Mouse (Mus musculus) kidney, postnatal 4 days (tissue): ENCODE results near the gene Pmel.
A peak's percentile ranks its signal among the peaks of the same experiment; 100 is the strongest.

Experiments used
- DNase-seq, 2 experiments: peaks; one replicate each; pipeline ENCODE4 v3.0.0; 2021; ENCODE audit warnings: mixed read lengths in 2 of 2

Pmel gene

GRCm38 (mm10) chr10:128703895-128704294, at the start of gene Pmel:
Gene Pmel, plus strand, starts transcription at chr10:128704195.
- no peak for DNase-seq

- DNase-seq: no peak
These were observed 48.7 kb upstream of the Pmel start for GRCm38 (mm10) chr10:128655254-128655653.

GRCm38 (mm10) chr10:128656731-128657130, 47.3 kb upstream of the Pmel start:
- no peak for DNase-seq

DNA sequence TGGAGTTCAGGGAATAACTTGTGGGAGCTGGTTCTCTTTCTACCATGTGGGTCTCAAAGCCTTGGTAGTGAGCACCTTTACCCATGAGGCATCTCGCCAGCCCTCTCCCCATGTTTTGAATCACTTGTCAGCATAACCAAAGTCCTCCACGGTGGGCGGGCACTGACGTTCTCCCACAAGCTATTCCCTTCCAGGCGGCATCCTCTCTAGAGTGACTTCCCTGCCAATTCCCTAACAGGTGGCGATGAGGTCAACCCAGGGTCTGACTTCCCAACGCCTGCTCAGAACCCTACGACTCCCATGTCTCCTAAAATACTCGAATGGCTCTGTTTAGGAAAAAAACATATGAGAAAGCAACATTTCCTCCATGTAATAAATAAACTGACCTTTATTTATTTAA, 46.2 kb upstream of the Pmel start:
- DNase-seq: peak in 1 of 2 experiments; percentile 13

DNA sequence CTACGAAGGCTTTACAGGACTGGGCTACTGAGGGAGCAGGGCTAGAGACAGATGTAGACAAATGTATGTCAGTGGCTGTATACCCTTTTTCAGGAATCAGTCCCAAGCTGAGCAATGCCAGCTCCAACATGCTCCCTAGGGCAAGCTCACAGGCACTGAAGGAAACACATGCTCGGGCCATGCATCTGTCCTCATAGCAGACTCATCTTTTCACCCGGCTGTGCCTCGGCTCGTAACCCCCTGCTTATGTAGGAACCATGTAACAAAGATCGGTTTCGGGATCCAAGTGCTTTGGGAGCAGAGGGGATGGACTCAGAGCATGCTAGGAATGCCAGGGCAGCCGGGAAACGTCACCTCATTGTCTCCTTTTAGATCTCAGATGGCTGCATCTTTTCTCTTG, 44.5 kb upstream of the Pmel start:
- DNase-seq: no peak

- DNase-seq: no peak
These were observed 41.5 kb upstream of the Pmel start for GRCm38 (mm10) chr10:128662465-128662864.

DNA sequence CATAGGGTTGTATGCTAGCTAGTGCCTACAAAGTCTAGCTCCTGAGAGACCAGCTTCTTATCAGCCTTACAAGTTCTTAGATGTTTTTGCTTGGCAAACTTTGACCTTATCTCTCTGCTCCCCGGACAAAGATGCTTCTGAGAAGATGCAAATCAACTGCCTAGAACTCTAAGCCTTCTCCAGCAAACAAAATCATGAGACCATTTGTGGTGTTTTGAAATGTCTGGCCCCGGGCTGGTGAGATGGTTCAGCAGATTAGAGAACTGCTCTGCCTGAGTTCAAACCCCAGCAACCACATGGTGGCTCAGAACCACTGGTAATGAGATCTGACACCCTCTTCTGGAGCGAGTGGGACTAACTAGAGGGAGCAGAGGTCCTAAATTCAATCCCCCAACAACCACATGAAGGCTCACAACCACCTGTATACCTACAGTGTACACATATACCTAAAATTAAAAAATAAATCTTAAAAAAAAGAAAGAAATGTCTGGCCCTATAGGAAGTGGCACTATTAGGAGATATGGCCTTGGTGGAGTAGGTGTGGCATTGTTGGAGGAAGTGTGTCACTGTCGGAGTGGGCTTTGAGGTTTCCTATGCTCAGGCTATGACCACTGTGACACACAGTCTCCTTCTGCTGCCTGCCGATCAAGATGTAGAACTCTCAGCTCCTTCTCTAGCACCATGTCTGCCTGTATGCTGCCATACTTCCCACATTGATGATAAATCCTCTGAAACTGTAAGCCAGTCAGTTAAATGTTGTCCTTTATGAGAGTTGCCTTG, 40.4 kb upstream of the Pmel start:
- DNase-seq: no peak

DNA sequence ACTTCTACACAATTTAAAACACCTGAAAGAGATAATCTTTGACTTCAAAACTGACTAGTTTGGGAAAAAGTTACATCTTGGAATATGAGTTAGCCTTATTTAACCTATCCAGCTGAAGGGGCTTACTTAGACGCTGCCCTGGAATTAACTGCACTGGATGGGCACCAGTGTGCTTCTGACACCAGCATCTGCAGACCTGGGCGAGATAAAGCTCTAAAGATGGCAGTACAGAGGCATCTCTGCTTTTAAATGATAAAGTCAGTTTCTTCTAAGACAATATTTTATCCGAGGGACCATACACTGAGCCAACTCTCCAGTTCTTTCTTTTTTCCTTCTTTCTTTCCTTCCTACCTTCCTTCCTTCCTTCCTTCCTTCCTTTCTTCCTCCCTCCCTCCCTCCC, 39.2 kb upstream of the Pmel start:
- DNase-seq: no peak

- DNase-seq: no peak
These were observed 38.7 kb upstream of the Pmel start for GRCm38 (mm10) chr10:128665307-128665706.

DNA sequence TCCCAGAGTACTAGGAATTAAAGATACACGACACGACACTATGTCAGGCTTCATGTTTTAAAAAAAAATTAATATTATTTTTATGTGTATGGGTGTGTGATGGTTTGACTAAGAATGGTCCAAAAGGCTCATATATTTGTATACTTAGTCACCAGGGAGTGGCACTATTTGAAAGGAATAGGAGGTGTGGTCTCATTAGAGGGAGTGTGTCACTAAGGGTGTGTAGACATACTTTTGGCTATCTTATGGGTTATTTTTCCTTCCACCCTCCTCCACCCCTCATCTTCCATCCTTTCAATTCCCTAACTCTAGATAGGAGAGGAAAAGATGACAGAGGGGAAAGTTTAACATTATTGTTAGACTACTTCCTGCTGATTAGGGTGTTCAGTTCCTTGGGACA, 38.2 kb upstream of the Pmel start:
- DNase-seq: no peak

DNA sequence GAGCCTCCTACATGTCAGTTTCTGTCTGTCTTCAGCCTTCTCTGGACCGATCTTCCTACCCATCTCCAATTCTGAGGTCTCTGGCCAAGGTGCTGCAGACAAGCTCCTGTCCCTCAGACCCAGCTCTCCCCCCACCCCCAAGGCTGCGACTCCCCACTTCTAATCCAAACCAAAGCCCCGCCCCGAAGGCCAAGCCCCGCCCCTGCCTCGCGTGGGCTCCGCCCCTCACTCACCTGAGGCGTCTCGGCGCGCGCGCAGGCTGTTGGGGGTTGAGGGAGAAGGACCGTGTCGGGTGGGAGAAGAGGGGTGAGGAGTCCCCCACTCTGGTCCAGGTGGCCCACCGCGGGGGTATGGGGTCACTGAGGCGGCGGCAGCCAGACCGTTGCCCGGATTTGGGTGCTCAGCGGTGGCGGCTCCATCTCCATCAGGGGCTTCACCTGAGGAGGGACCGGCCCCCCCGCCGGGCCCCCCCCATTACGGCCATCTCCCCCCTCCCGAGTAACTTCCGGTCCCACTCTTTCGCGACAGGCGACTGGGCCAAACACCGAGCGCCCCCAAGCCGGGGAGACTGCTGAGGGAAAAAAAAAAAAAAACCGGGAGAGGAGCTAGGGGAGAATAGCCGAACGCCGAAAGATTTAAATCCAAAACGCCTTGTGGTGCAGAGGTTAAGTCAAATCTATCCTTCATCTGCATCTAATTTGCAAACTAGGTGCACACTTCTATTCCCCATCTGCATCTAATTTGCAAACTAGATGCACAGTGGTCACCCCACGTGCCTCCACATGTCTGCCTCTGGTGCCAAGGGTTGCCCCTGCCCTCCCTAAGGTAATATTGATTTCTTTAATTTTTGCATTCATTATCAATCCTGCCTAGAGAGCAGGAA, 35.0 kb upstream of the Pmel start:
- peak; percentile 85 to 87 for DNase-seq

- no peak for DNase-seq
These were observed 32.8 kb upstream of the Pmel start for GRCm38 (mm10) chr10:128671148-128671547.

DNA sequence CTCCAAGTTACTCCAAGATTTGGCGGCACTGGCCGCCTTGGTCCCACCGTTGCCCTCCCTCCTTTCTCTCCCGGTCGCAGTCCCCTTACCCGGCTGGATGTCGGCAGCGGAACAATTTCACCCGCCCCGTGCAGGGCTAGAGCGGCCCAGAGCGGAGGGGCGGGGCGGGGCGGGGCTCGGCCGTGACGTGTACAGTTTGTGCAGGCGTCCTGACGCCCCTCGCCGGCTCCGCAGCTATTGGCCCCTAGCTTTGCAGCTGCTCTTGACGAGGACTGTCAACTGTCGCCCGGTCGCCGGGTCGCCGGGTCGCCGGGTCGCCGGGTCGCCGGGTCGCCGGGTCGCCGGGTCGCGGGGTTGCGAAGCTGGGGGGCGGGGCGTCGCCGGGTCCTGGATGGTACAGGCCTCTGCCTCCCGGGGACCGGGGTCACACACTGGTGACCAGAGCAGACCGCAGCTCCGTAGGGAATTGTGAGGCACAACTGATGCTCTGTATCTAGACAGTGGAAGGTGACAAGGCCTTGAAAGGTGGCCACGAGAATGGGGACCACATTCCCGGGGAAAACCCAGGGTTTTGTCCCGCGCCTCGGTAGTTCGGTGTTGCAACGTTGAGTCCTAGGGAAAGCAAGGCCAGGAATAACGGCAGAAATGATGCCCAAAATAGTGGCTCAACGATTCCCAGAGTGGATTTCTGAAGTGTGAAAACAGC, 30.1 kb upstream of the Pmel start, which contains the start of gene Suox:
Gene Suox (minus strand): TSS at position 311 of the 706 bp plus-strand sequence.
- DNase-seq: peak; percentile 88 to 92

DNA sequence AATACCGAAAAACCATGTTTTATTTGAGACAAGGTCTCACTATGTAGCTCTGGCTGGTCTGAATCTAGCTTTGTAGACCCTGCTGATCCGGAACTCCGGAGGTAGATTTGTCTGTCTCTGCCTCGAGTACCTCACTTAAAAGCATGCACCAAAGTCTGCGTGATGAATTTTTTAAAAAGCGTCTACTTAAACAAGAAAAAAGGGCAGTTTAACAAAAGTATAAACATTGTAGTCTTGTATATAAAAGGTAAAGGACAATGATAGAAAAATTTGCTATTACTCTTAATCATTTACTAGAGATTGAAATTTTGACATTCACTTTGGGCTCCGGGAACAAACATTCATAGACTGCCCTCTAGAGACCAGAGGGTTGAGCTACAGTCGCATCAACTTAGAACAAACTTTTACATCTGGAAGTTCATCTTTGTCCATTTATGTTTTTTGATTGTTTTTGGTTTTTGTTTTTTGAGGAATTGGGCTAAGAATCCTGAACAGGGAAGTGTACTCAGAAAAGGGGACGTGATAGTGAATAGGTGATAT, 29.5 kb upstream of the Pmel start:
- DNase-seq: peak in 1 of 2 experiments; percentile 43

GRCm38 (mm10) chr10:128695411-128695991, 8.5 kb upstream of the Pmel start:
- DNase-seq: no peak

GRCm38 (mm10) chr10:128695992-128696807, 7.8 kb upstream of the Pmel start, which contains the start of gene Rab5b:
Gene Rab5b, minus strand, starts transcription at chr10:128696264.
- peak; percentile 96 to 98 for DNase-seq

DNA sequence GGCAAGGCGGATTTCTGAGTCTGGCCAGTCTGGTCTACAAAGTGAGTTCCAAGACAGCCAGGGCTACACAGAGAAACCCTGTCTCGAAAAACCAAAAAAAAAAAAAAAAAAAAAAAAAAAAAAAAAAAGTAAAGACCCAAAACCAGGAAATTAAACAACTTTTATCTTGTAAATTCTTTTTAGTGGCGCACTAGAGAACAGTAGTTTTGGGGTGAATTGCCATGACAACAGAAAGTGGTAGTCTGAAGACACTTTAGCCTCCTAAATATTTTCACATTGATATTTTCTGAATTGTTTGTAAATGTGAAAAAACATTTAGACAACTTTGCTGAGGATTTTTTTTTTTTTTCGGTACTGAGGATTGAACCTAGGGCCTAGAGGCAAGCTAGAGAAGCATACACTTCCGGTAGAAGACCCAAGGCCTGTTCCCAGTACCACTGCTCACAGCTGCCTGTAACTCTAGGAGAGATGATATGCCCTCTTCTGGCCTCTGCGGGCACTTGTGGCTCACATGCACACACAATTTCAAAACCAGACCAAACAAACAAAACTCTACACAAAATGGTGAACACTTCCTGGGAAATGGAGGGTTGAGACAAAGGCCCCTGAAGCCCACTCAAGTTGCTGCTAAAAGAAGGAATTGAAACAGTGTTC, 6.8 kb upstream of the Pmel start:
- no peak for DNase-seq

GRCm38 (mm10) chr10:128699006-128699405, 5.0 kb upstream of the Pmel start:
- DNase-seq: peak in 1 of 2 experiments; percentile 28

DNA sequence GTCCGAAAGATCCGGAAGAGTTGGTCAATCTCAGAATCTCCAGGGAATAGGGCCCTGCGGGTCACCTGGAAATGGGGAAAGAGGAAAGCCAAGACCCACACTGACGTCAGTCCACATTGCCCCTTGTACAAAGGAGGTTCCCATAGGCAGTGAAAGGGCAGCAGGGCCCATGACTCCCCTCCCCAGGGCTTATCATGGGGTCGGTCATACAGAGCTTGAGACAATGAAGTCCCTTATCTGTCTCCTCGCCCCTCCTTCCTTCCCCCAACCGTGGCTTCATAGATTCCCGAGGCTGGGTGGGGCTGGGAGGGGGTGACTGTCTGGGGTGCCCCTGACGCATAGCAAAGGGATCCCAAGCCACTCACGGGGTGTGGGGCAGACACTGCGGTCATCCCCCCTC, 4.4 kb upstream of the Pmel start:
- DNase-seq: no peak

DNA sequence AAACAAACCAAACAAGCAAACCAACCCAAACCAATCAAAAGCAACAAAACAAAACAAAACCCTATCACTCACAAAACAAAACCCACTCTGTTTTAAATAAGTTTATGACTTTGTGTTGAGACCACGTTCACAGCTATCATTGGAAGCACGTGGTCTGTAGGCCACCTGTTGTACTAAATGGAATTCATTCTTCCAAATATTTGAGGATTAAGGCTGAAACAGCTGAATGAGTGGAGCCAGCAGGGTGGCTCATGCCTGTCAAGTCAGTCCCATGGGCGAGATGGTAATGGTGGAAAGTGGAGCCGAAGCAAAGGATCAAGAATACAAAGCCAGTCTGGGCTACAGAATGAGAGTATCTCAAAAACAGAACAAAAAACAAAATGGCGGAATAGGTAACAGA, 3.3 kb upstream of the Pmel start:
- no peak for DNase-seq
